Mouse (Mus musculus) intestine, embryonic 16.5 days (tissue): ENCODE results near the gene Lrp10. TPM values are rescaled to one million over a fixed set of nuclear protein-coding genes. Genes with fewer than 3 reads are reported as not detected.

ENCODE experiments used
- ATAC-seq: fragments of 200-750 bp; cut with Nextera tagmentation; 2 replicates; pipeline ENCODE4 v1.8.0; 2017; ENCODE audit warnings: moderate TSS enrichment, moderate library complexity
- H3K27ac ChIP-seq: fragments of 300-500 bp; sonication (generic); 2 replicates; pipeline ENCODE4 v1.5.1; 2014; ENCODE audit warnings: mild to moderate bottlenecking, low read length
- H3K27me3 ChIP-seq: fragments of 300-500 bp; sonication (generic); replicated peaks from 2 replicates; pipeline ENCODE4 v1.6.1; 2014; ENCODE audit warnings: low read length, control low read depth, mixed read lengths; ENCODE audit not compliant: control insufficient read depth, insufficient read depth
- H3K36me3 ChIP-seq: fragments of 300-500 bp; sonication (generic); 2 replicates; pipeline ENCODE4 v1.6.1; 2014; ENCODE audit warnings: low read length, control low read depth; ENCODE audit not compliant: control insufficient read depth, insufficient read depth
- H3K4me1 ChIP-seq: fragments of 300-500 bp; sonication (generic); 2 replicates; pipeline ENCODE4 v1.6.1; 2014; ENCODE audit warnings: low read length, control low read depth, mixed read lengths; ENCODE audit not compliant: control insufficient read depth, insufficient read depth
- H3K4me2 ChIP-seq: fragments of 300-500 bp; sonication (generic); 2 replicates; pipeline ENCODE4 v1.6.1; 2014; ENCODE audit warnings: low read depth, low read length, control low read depth
- H3K4me3 ChIP-seq: fragments of 300-500 bp; sonication (generic); 2 replicates; pipeline ENCODE4 v1.5.1; 2014; ENCODE audit warnings: mild to moderate bottlenecking, low read length
- H3K9ac ChIP-seq: fragments of 300-500 bp; sonication (generic); 2 replicates; pipeline ENCODE4 v1.6.1; 2014; ENCODE audit warnings: low read depth, low read length
- H3K9me3 ChIP-seq: fragments of 300-500 bp; sonication (generic); 2 replicates; pipeline ENCODE4 v1.6.1; 2016; ENCODE audit warnings: low read length, control low read depth; ENCODE audit not compliant: control insufficient read depth
- WGBS: fragments of 180-500 bp; shearing (Covaris S2); extraction: QIAGEN DNeasy Blood & Tissue Kit; methylation state at CpG from one replicate; pipeline ENCODE4 v1.1.7; 2014; 5-methylcytosine and 5-hydroxymethylcytosine counted together
- polyA plus RNA-seq: library from polyadenylated mRNA; unstranded; fragments of >200 nt; fragmentation: Nextera tagmentation; extraction: Ambion mirVana; gene quantifications from 2 replicates; pipeline ENCODE4 v1.2.1, GENCODE M21; 2015

The Lrp10 gene
- polyA plus RNA-seq, 1 experiment from 2014 or later, result 53.4 TPM

DNA sequence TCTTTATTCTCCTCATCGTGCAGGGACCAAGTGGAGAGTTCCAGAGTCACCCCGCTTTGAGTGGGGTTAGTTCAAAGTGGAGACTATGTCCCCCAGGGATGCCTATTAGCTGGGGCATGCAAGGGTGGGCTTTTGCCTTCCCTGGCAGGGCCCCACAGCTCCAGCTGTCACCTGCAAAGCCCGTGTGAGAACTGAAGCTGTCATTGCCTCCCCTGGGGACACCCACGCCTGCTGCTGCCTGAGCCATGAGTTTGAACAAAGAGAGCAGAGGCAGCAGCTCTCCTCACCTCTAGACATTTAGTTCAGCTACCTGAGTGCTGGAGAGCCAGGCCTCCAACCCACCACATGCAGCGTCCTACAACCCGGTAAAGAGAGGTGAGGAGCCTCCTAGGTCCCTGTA is 16.7 kb downstream of the Lrp10 start:
- H3K9me3 ChIP-seq, result no peaks in the 10 kb centered on the region
- no peak for ATAC-seq
- no peak overlapping the region for H3K4me2 ChIP-seq
- H3K9ac ChIP-seq, result no peak overlapping the region
- peaks cover 9% of the 10 kb centered on the region; the same call in 1 of the 2 replicates for H3K27me3 ChIP-seq
- H3K27ac ChIP-seq, result no peak overlapping the region
- 73% methylated on average over 6 of the region's 6 CpGs for WGBS
- H3K4me3 ChIP-seq, result no peak overlapping the region
- peaks cover 9% of the 10 kb centered on the region for H3K4me1 ChIP-seq
- H3K36me3 ChIP-seq, result no peaks in the 10 kb centered on the region

DNA sequence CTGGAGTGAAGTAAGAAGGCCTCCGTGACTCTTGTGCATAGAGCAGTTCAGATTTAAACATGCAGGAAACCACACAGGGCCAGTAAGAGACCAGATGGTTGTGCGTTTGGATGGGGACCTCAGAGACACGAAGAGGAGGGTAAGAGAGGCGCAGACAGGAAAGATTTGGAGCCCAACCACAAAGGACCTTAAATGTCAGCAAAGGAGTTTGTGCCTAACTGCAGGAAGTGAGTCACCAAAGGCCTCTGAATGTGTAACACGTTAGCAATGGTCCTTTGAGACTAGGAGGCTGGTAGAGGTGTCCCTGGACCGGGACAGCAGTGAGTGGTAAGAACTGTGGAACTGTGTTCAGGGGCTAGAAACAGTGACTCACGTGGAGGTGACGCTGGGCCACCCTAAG is 17.5 kb downstream of the Lrp10 start:
- Histone ChIP-seq H3K36me3 (no peaks in the 10 kb centered on the region), H3K4me3 (no peak overlapping the region), H3K27ac (no peak overlapping the region), H3K9ac (no peak overlapping the region), H3K4me1 (peaks cover 4% of the 10 kb centered on the region; the same call in 1 of the 2 replicates), H3K27me3 (peaks cover 9% of the 10 kb centered on the region; the same call in 1 of the 2 replicates), H3K9me3 (no peaks in the 10 kb centered on the region), H3K4me2 (no peak overlapping the region)
- 78% methylated on average over 8 of the region's 8 CpGs for WGBS
- no peak for ATAC-seq

DNA sequence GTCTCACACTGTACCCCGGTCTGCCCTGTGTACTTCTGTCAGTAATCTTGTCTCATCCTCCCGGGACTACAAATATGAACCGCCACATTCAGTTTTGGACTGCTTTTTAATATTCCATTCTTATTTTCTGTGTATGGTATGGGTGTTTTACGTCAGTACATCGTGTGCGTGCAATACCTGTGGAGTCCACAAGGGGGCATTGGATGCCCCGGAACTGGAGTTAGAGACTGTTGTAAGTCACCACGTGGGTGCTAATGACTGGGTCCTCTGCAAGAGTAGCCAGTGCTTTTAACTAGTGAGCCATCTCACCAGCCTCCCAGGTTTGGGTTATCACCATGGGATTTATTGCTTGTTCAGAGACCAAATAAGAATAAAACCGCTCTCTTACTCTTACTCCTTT is 18.6 kb downstream of the Lrp10 start:
- 48% methylated on average over 9 of the region's 9 CpGs for WGBS
- no peaks in the 10 kb centered on the region for H3K9me3 ChIP-seq
- H3K27me3 ChIP-seq, result peaks cover 9% of the 10 kb centered on the region; the same call in 1 of the 2 replicates
- H3K4me3 ChIP-seq, result no peak overlapping the region
- no peak for ATAC-seq
- H3K4me2 ChIP-seq, result no peak overlapping the region
- no peaks in the 10 kb centered on the region for H3K36me3 ChIP-seq
- H3K27ac ChIP-seq, result no peak overlapping the region
- no peaks in the 10 kb centered on the region for H3K4me1 ChIP-seq
- no peak overlapping the region for H3K9ac ChIP-seq

DNA sequence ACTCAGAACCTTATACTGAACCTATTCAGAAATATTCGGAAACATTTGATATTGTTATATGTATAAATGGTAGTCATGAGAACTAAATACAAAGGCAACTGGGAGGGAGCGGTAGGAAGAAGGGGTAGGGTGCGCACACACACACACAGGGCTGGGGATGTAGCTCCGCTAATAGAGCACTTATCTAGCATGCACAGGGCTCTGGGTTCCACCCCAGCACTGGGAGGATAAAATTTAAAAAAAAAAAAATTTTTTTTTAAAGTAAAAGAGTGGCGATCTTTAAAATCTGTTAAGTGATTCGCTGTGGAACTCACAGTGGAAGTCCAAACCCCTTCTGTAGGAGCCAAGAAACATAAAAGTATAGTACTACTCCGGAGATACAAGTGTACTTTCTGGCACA is 22.0 kb downstream of the Lrp10 start:
- WGBS, result 91% methylated on average over 7 of the region's 7 CpGs

DNA sequence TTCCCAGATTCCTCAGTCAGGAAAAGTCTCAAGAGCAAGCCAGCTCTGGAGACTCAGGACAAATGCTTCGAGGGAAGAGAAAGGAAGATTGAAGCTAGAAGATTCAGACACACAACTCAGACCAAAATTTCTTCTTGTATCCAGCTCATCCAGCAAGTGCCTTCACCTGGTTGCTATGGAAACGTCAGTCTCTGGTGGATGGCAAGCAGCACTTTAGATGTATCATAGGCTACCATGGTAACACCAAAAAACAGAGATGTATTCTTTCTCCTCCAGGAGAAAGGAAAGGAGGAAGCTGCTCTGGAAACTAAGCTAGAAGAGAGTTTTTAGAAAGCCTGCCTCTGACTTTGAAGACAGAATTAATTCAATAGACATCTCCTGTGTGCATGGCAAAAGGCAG is 23.8 kb downstream of the Lrp10 start:
- ATAC-seq, result no peak
- Histone ChIP-seq H3K4me3 (no peak overlapping the region), H3K4me2 (no peak overlapping the region), H3K9ac (no peak overlapping the region), H3K36me3 (no peaks in the 10 kb centered on the region), H3K27ac (no peak overlapping the region), H3K4me1 (no peaks in the 10 kb centered on the region), H3K27me3 (no peaks in the 10 kb centered on the region), H3K9me3 (no peaks in the 10 kb centered on the region)
- 67% methylated on average over 2 of the region's 2 CpGs for WGBS

More for the DNA sequence above, 22.0 kb downstream of the Lrp10 start:
- ATAC-seq, result no peak
- Histone ChIP-seq H3K4me3 (no peak overlapping the region), H3K27me3 (no peaks in the 10 kb centered on the region), H3K27ac (no peak overlapping the region), H3K9me3 (no peaks in the 10 kb centered on the region), H3K4me1 (no peaks in the 10 kb centered on the region), H3K36me3 (no peaks in the 10 kb centered on the region), H3K4me2 (no peak overlapping the region), H3K9ac (no peak overlapping the region)

DNA sequence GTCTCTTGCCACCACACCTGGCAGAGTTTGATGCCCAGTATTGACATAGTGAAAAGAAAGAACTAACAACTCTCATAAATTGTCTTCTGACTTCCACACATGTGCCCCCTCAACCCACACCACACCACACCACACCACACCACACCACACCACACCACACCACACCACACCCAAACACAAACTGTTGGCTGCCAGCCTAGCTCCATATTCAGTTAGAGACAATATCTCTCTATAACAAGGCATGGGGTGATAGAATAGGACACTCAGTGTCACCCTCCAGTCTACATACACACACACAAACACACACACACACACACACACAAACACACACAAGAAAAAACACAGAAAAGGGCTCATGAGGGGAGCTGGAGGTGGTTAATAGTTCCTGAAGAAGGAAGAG is 24.4 kb downstream of the Lrp10 start:
- no peak overlapping the region for H3K4me2 ChIP-seq
- H3K36me3 ChIP-seq, result no peaks in the 10 kb centered on the region
- no peak overlapping the region for H3K4me3 ChIP-seq
- H3K27ac ChIP-seq, result no peak overlapping the region
- H3K9ac ChIP-seq, result no peak overlapping the region
- ATAC-seq, result no peak
- H3K4me1 ChIP-seq, result no peaks in the 10 kb centered on the region
- no peaks in the 10 kb centered on the region for H3K27me3 ChIP-seq
- H3K9me3 ChIP-seq, result no peaks in the 10 kb centered on the region

DNA sequence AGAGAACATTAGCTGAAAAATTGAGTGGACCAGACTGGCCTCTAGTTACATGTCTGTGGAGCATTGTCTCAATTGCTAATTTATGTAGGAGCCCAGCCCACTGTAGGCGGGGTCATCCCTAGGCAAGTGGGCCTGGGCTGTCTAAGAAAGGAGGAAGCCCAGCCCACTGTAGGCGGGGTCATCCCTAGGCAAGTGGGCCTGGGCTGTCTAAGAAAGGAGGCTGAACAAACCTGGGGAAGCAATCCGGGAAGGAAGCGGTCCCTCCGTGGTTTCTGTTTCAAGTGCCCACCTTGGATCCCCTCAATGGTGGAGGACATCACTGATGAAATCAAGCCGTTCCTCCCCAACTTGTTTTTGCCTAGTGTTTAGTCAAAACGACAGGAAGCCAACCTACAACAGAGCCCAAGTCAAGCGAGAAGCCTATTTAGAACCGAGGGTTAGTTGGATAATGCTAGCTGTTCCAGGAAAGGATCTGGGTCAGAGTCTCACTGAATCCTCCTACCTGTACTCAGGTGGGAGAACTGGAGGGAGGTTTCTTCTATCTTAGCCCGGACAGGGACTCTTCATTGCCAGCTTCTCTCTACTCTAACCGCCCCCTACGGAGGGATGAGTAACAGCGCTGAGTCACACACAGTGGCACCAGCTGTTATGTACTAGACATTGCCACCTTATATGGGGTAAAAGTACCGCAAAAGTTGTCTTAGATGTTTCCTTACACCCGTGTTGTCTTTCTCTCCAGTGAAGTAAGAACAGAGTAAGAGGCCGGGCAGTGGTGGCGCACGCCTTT is 28.6 kb downstream of the Lrp10 start:
- no peaks in the 10 kb centered on the region for H3K9me3 ChIP-seq
- no peak overlapping the region for H3K9ac ChIP-seq
- H3K36me3 ChIP-seq, result no peaks in the 10 kb centered on the region
- peak; percentile 65; the same call in 1 of the 2 replicates for ATAC-seq
- no peak overlapping the region for H3K4me2 ChIP-seq
- H3K4me1 ChIP-seq, result no peaks in the 10 kb centered on the region
- no peak overlapping the region for H3K4me3 ChIP-seq
- 67% methylated on average over 18 of the region's 18 CpGs for WGBS
- H3K27me3 ChIP-seq, result no peaks in the 10 kb centered on the region
- no peak overlapping the region for H3K27ac ChIP-seq

DNA sequence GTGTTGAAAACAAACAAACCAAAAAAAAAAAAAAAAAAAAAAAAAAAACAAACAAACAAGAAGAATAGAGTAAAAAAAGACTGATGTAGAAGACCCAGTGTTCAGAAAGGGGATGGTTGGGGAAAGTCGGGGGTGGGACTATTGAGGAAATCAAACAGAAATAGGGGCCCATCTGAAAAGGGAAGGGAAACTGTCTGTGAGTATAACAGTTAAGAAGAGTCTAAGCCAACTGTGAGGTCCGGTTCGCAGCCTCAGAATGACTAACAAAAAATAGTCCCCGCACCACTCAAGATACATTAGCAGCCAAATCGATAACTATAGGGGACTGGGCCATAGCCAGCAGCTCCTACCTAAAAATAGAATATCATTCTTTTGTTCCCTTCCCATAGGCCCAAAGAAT is 29.3 kb downstream of the Lrp10 start:
- no peak overlapping the region for H3K9ac ChIP-seq
- no peak overlapping the region for H3K27ac ChIP-seq
- no peaks in the 10 kb centered on the region for H3K4me1 ChIP-seq
- 92% methylated on average over 5 of the region's 5 CpGs for WGBS
- H3K4me3 ChIP-seq, result no peak overlapping the region
- H3K36me3 ChIP-seq, result no peaks in the 10 kb centered on the region
- no peaks in the 10 kb centered on the region for H3K27me3 ChIP-seq
- ATAC-seq, result no peak
- no peak overlapping the region for H3K4me2 ChIP-seq
- no peaks in the 10 kb centered on the region for H3K9me3 ChIP-seq

DNA sequence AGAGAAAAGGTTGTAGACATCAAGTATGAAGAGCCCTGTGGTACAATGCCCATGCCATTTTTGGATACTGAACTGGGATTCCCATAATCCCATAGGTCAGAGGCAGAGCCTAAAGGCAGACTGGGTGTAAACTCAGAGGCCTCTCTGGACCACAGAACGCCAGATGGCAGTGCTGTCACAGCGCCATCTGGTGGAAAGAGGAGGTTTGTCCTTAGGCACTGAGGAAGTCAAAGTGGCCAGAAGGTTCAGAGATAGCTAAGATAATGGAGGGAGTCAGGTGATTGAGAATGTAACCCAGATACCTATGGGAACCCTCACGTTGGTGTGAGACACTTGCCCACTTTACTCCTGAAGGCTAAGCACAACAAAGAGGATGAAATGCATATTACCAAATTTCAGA is 30.3 kb downstream of the Lrp10 start:
- 0 out of 2 replicates have a peak, but pooled peaks have one; percentile 66 for ATAC-seq

DNA sequence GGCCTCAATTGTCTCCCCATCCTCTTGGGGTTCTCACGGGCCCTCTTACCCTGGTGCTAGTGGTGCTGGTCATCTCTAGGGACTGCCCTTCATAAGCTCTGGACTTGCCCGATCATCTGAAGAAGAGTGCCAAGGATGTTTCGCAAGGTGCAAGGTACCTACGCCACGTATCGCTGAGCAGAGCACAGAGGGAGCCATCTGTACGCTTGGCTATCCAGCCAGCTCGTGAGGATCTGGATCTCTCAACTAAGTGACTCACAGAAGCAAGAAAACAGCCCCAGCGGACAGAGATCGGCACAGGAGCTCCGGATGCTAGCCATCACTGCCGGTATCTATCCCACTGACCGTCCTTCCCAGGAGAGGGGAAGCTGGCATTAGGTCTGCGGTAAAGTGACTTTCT is 32.8 kb downstream of the Lrp10 start:
- Histone ChIP-seq H3K27me3 (no peaks in the 10 kb centered on the region), H3K9me3 (no peaks in the 10 kb centered on the region), H3K4me1 (no peaks in the 10 kb centered on the region), H3K4me2 (no peak overlapping the region), H3K9ac (no peak overlapping the region), H3K36me3 (no peaks in the 10 kb centered on the region), H3K4me3 (no peak overlapping the region), H3K27ac (no peak overlapping the region)
- no peak for ATAC-seq
- 86% methylated on average over 14 of the region's 14 CpGs for WGBS

More for the DNA sequence above, 30.3 kb downstream of the Lrp10 start:
- no peak overlapping the region for H3K27ac ChIP-seq
- H3K4me1 ChIP-seq, result no peaks in the 10 kb centered on the region
- 0% methylated on average over 3 of the region's 3 CpGs for WGBS
- no peak overlapping the region for H3K4me3 ChIP-seq
- no peaks in the 10 kb centered on the region for H3K9me3 ChIP-seq
- H3K27me3 ChIP-seq, result no peaks in the 10 kb centered on the region
- no peak overlapping the region for H3K9ac ChIP-seq
- no peaks in the 10 kb centered on the region for H3K36me3 ChIP-seq
- H3K4me2 ChIP-seq, result no peak overlapping the region
